Mouse (Mus musculus) forebrain, embryonic 11.5 days (tissue): Measurements from ENCODE around the gene Sdk1. TPM values are rescaled to one million over a fixed set of nuclear protein-coding genes. Genes with fewer than 3 reads are reported as not detected.

Experiments used
- ATAC-seq: fragments of 200-750 bp; cut with Nextera tagmentation; replicated peaks from 2 replicates; pipeline ENCODE4 v1.8.0; 2017; ENCODE audit warnings: moderate TSS enrichment; ENCODE audit not compliant: low FRiP score
- DNase-seq: peaks from one replicate; pipeline ENCODE4 v3.0.0-alpha.2; 2017; ENCODE audit warnings: low spot score
- H3K27ac ChIP-seq: fragments of 300-500 bp; sonication (generic); 2 replicates; pipeline ENCODE4 v1.5.1; 2014; ENCODE audit warnings: low read depth, low read length
- H3K27me3 ChIP-seq: fragments of 300-500 bp; sonication (generic); 2 replicates; pipeline ENCODE4 v1.6.1; 2014; ENCODE audit warnings: mild to moderate bottlenecking, low read length, mixed read lengths; ENCODE audit not compliant: control insufficient read depth, insufficient read depth
- H3K36me3 ChIP-seq: fragments of 300-500 bp; sonication (generic); 2 replicates; pipeline ENCODE4 v1.6.1; 2014; ENCODE audit warnings: mild to moderate bottlenecking, low read length, moderate library complexity, mixed read lengths; ENCODE audit not compliant: control insufficient read depth, insufficient read depth
- H3K4me1 ChIP-seq: fragments of 300-500 bp; sonication (generic); replicated peaks from 2 replicates; pipeline ENCODE4 v1.6.1; 2014; ENCODE audit warnings: low read length, mixed read lengths; ENCODE audit not compliant: control insufficient read depth, insufficient read depth
- H3K4me2 ChIP-seq: fragments of 300-500 bp; sonication (generic); 2 replicates; pipeline ENCODE4 v1.6.1; 2014; ENCODE audit warnings: low read depth, mild to moderate bottlenecking, low read length, moderate library complexity, mixed read lengths; ENCODE audit not compliant: severe bottlenecking
- H3K4me3 ChIP-seq: fragments of 300-500 bp; sonication (generic); 2 replicates; pipeline ENCODE4 v1.5.1; 2014; ENCODE audit warnings: low read depth, low read length
- H3K9ac ChIP-seq: fragments of 300-500 bp; sonication (generic); 2 replicates; pipeline ENCODE4 v1.6.1; 2014; ENCODE audit warnings: low read length
- H3K9me3 ChIP-seq: fragments of 300-500 bp; sonication (generic); 2 replicates; pipeline ENCODE4 v1.6.1; 2016; ENCODE audit warnings: low read length, mixed read lengths; ENCODE audit not compliant: control insufficient read depth
- WGBS: fragments of 180-500 bp; shearing (Covaris S2); extraction: QIAGEN DNeasy Blood & Tissue Kit; methylation state at CpG from one replicate; pipeline ENCODE4 v1.1.7; 2014; 5-methylcytosine and 5-hydroxymethylcytosine counted together
- polyA plus RNA-seq: library from polyadenylated mRNA; unstranded; fragments of >200 nt; fragmentation: Nextera tagmentation; extraction: Ambion mirVana; gene quantifications from 2 replicates; pipeline ENCODE4 v1.2.1, GENCODE M21; 2014

The Sdk1 gene
- polyA plus RNA-seq, 1 experiment from 2014 or later, result 0.64 TPM

DNA sequence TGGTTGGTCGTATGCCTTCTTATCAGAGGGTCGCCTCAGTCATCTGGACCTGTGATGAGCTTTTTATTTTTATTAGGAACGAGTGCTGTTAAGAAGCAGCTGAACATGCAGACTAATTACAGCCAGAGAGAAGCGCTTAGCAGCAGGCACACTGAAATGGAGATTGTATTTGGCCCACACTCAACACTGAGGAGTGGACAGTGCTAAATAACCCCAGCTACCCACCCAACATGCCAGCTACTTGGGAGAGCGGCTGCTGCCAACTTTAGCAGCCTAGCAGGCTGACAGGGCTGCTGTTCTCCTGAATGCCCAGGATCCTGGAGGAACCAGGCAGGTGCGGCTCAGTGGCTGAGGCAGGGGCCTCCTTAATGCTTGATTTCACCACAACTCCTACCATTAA lies 739.5 kb downstream of the Sdk1 start:
- WGBS, result 88% methylated on average over 6 of the region's 6 CpGs
- Histone ChIP-seq H3K36me3 (no peaks in the 10 kb centered on the region), H3K4me2 (no peak overlapping the region), H3K4me1 (no peaks in the 10 kb centered on the region), H3K4me3 (no peak overlapping the region), H3K27me3 (no peaks in the 10 kb centered on the region), H3K9ac (no peak overlapping the region), H3K9me3 (no peaks in the 10 kb centered on the region), H3K27ac (no peak overlapping the region)
- DNase-seq (no peak), ATAC-seq (no peak)

DNA sequence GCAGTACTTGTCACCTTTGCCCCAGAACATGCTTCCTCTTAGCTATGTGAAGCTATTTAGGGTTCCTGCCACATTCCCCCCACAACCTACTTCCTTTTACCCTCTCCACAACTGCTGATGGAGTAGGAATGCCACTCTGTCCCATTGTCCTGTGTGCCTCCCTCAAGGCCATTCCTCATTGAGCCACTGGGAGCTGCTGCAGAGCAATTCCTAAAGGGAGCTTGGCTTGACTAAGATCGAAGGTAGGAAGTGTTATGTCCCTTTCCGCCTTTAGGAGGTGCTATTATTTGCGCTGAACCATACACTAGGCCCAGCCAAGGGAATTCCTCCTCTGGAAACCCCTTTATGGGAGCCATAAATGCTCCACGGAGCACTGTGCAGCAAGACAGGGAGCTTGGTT lies 743.0 kb downstream of the Sdk1 start:
- DNase-seq, result no peak
- Histone ChIP-seq H3K4me3 (no peak overlapping the region), H3K27me3 (no peaks in the 10 kb centered on the region), H3K9me3 (no peaks in the 10 kb centered on the region), H3K4me1 (no peaks in the 10 kb centered on the region), H3K4me2 (no peak overlapping the region), H3K9ac (no peak overlapping the region), H3K36me3 (no peaks in the 10 kb centered on the region), H3K27ac (no peak overlapping the region)
- ATAC-seq, result no peak
- WGBS, result 72% methylated on average over 4 of the region's 4 CpGs

DNA sequence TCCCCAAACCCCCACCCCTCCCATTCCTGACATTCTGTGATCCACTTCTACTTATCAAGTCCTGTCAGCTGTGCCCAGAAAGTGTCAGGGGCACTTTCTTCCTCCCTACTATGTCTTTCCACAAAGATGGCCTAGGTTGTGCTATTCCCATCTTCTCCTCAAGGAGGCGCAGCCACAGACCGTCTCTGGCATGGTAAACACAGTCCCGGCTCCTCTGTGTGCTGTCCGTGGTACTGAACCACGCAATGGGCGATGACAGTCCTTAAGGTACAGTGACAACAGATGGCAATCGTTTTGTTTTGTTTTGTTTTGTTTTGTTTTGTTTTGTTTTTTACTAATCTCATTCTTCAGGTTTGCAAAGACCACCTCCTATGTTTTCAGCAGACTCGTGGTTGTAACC lies 743.7 kb downstream of the Sdk1 start:
- H3K9me3 ChIP-seq, result no peaks in the 10 kb centered on the region
- H3K4me1 ChIP-seq, result no peaks in the 10 kb centered on the region
- 9% methylated on average over 8 of the region's 8 CpGs for WGBS
- H3K36me3 ChIP-seq, result no peaks in the 10 kb centered on the region
- no peak overlapping the region for H3K4me2 ChIP-seq
- no peak overlapping the region for H3K4me3 ChIP-seq
- peak; percentile 86 for DNase-seq
- ATAC-seq, result no peak; the same call in 1 of the 2 replicates
- H3K9ac ChIP-seq, result no peak overlapping the region
- no peak overlapping the region for H3K27ac ChIP-seq
- no peaks in the 10 kb centered on the region for H3K27me3 ChIP-seq

DNA sequence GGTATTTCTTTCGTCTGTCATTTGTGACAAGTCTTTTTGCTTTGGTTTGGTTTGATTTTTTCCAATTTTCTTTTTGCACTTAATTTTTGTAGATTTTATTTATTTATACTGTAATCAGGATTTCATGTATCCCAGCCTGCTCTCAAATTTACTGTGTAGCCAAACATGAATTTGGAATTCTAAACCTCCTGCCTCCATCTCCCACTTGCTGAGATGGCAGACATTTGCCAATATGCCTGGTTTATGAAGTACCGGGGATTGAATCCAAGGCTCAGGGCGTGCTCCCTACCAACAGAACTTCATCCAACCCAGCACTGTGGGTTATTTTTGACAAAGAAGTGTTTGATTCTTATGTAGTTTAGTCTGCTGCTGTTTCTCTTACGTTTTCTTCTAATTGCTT lies 744.3 kb downstream of the Sdk1 start:
- Histone ChIP-seq H3K36me3 (no peaks in the 10 kb centered on the region), H3K27me3 (no peaks in the 10 kb centered on the region), H3K9ac (no peak overlapping the region), H3K4me2 (no peak overlapping the region), H3K27ac (no peak overlapping the region), H3K9me3 (no peaks in the 10 kb centered on the region), H3K4me3 (no peak overlapping the region), H3K4me1 (no peaks in the 10 kb centered on the region)
- WGBS, result 88% methylated on average over 4 of the region's 4 CpGs
- no peak for ATAC-seq
- no peak for DNase-seq

DNA sequence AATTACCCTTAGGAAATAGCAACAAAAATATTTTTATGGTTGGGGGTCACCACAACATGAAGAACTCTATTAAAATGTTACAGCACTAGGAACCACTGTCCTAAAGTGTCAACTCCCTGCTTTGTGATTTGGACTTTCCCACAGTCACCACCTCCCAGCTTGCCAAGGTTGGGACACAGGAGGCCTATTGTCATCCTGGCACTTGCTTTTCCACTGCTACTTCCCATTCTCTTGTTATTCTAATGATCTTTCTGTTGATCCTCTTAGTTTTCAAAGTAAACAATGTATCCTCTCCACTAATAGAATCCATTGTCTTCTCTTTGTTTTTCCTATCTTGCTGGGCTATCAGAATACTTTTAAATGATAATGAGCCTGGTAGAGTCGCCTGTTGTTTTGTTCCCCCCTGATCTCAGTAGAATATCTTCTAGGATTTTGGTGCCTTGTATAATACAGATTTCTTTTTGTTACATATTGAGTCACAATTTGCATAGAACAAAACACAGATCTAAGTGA lies 746.1 kb downstream of the Sdk1 start:
- H3K4me1 ChIP-seq, result no peaks in the 10 kb centered on the region
- no peaks in the 10 kb centered on the region for H3K36me3 ChIP-seq
- H3K27ac ChIP-seq, result no peak overlapping the region
- no peak for DNase-seq
- no peak overlapping the region for H3K4me2 ChIP-seq
- no peak for ATAC-seq
- H3K9ac ChIP-seq, result no peak overlapping the region
- 3% methylated on average over 1 of the region's 1 CpGs for WGBS
- H3K4me3 ChIP-seq, result no peak overlapping the region
- H3K27me3 ChIP-seq, result no peaks in the 10 kb centered on the region
- no peaks in the 10 kb centered on the region for H3K9me3 ChIP-seq

DNA sequence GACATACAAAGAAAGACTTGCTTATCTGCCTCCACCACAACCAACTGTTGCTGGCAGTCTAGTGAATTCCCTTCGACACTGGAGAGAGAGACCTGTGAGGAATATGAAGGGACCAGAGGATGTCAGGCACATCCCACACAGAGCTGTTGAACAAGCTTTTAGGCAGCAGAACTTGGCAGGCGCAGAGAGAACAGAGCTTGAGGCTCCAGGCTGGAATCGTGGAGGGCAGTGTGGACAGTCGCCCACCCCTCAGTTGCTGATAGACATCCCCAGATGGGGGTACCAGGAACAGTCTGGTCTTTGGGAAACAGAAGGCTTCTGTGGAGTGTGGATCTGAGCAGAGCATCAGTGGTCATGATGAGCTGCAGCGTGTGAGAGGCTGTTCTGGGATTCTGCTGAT lies 747.4 kb downstream of the Sdk1 start:
- Histone ChIP-seq H3K4me3 (no peak overlapping the region), H3K4me2 (no peak overlapping the region), H3K4me1 (no peaks in the 10 kb centered on the region), H3K9me3 (no peaks in the 10 kb centered on the region), H3K36me3 (no peaks in the 10 kb centered on the region), H3K27ac (no peak overlapping the region), H3K27me3 (no peaks in the 10 kb centered on the region), H3K9ac (no peak overlapping the region)
- ATAC-seq (no peak), DNase-seq (no peak)
- 85% methylated on average over 5 of the region's 5 CpGs for WGBS

DNA sequence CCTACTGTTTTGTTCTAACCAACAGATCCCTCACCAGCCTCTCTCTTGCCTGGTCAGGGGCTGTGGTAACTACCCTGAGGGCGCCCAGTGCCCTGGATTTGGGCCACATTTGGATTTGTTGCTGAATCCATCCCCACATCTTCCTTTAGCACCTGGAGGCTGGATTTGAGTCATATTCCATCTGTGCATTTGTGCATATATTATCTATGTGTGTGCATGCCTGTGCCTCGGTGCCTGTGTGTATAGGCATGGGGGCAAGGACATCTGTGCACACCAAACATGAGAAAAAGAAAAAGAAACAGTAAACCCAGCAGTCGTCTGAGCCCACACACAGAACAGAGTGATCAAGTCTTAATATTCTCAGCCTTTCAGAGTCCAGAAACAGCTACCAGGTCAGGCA lies 752.9 kb downstream of the Sdk1 start:
- H3K9me3 ChIP-seq, result no peaks in the 10 kb centered on the region

DNA sequence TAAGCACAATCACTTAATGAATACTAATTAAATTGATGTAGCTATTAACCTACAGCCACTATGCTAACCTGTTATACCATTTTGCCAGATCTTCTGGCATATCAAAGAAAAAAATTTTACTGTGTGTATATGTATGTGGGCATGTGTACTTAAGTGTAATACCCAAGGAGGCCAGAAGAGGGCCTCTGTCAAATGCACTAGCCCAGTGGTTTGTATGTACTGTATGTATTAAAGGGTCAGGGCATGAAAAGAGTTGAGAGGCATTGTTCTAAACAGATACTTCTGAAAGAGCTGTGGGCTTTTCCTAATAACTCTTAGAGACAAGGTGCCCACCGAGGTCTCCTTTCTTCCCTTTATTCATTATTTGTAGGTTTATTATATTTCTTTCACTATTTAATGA lies 759.0 kb downstream of the Sdk1 start:
- H3K4me3 ChIP-seq, result no peak overlapping the region
- DNase-seq, result no peak
- H3K36me3 ChIP-seq, result no peaks in the 10 kb centered on the region
- H3K27me3 ChIP-seq, result no peaks in the 10 kb centered on the region
- 88% methylated on average over 1 of the region's 1 CpGs for WGBS
- H3K9ac ChIP-seq, result no peak overlapping the region
- no peak overlapping the region for H3K4me2 ChIP-seq
- H3K4me1 ChIP-seq, result no peaks in the 10 kb centered on the region
- no peak overlapping the region for H3K27ac ChIP-seq
- H3K9me3 ChIP-seq, result no peaks in the 10 kb centered on the region; the same call in 1 of the 2 replicates
- no peak for ATAC-seq

More for the DNA sequence above, 752.9 kb downstream of the Sdk1 start:
- no peaks in the 10 kb centered on the region for H3K36me3 ChIP-seq
- 97% methylated on average over 3 of the region's 3 CpGs for WGBS
- ATAC-seq (no peak), DNase-seq (no peak)
- no peaks in the 10 kb centered on the region for H3K27me3 ChIP-seq
- H3K4me2 ChIP-seq, result no peak overlapping the region
- H3K9ac ChIP-seq, result no peak overlapping the region
- no peak overlapping the region for H3K27ac ChIP-seq
- H3K4me1 ChIP-seq, result no peaks in the 10 kb centered on the region
- no peak overlapping the region for H3K4me3 ChIP-seq

DNA sequence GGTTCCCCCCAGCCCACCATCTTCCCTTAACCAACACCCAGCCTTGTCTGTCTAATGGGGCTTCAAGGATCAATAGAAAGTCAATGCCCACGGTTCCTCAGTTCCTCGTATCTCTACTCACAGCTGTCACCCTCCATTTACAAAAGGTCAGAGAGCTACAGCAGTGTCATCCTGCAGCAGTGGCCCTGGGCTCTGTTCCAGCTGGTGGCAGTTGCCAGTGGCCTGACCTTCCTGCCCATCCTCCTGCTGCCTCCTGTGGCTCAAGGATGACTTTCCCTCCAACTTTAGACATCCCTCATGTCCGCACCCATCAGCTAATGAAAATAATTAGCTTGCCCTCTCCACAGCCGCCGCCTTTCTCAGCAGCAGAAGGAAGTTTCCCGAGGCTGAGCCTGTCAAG lies 759.8 kb downstream of the Sdk1 start:
- no peak overlapping the region for H3K27ac ChIP-seq
- H3K4me1 ChIP-seq, result no peaks in the 10 kb centered on the region
- no peak overlapping the region for H3K4me3 ChIP-seq
- WGBS, result 82% methylated on average over 6 of the region's 6 CpGs
- ATAC-seq (no peak), DNase-seq (no peak)
- no peak overlapping the region for H3K9ac ChIP-seq
- H3K27me3 ChIP-seq, result no peaks in the 10 kb centered on the region
- no peaks in the 10 kb centered on the region for H3K36me3 ChIP-seq
- H3K4me2 ChIP-seq, result no peak overlapping the region
- H3K9me3 ChIP-seq, result no peaks in the 10 kb centered on the region; the same call in 1 of the 2 replicates
